Mouse (Mus musculus): Measurements from ENCODE around the gene Smg8.

DNA sequence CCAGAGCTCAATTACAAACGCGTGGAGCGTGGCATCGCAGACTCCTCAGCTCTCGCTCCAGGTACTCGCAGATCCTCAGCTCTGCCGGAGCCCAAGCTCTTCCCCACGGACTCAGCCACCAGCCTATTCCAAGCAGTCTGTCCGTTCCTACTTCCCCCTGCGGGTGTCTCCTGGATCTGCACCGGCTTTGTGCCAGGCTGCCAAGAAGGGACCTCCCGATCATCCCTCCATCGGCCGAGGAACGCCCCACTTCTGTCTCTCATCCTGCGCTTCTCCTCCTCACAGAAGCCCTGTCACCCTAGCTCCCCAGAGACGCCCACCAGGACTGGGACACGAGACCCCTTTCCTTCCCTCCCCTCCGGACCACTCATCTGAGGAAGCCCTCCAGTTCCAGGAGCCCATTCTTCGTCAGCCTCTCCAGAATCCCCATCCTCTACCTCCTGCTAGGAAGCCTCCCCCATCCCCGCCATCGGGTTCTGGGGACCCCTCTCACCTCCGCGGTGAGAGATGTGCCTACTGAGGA lies 13.2 kb downstream of the Smg8 start:
- peak; percentile 53 for TF ChIP-seq CTCF (conservative IDR thresholded peaks at IDR 0.05; ENCODE audit: insufficient read depth, insufficient read length, low read depth, low read length)
- no peak for TF ChIP-seq POLR2A (IDR thresholded peaks at IDR 0.05; ENCODE audit: low read depth, low read length)

Measured in kidney, adult 2 months (tissue).